Mouse (Mus musculus): ENCODE measurements around the gene Bcl2l1. TPM values are rescaled to one million over a fixed set of nuclear protein-coding genes. Genes with fewer than 3 reads are reported as not detected.

Bcl2l1 gene
- polyA plus RNA-seq, 1 experiment: 142 TPM

GRCm38 (mm10) chr2:152799954-152800761, 31.4 kb downstream of the Bcl2l1 start:
- 30% methylated on average over 7 of the region's 7 CpGs for WGBS
- Histone ChIP-seq H3K27me3 (ENCODE audit: control insufficient read depth, insufficient read depth, low read length) (no peaks in the 10 kb centered on the region), H3K4me1 (ENCODE audit: control insufficient read depth, insufficient read depth, low read length) (peaks cover 46% of the 10 kb centered on the region), H3K4me3 (replicated peaks; ENCODE audit: insufficient read depth, low read depth, low read length) (no peak overlapping the region), H3K27ac (ENCODE audit: insufficient read depth, low read length) (peak overlapping the region; percentile 84)
- DNase-seq: peak in 1 of 2 experiments; percentile 84
- no peak for TF ChIP-seq CTCF (IDR thresholded peaks at IDR 0.05; ENCODE audit: borderline replicate concordance, insufficient read depth, low read depth, low read length)
- TF ChIP-seq POLR2A (IDR thresholded peaks at IDR 0.05; ENCODE audit: borderline replicate concordance, insufficient read depth, low read length): no peak

DNA sequence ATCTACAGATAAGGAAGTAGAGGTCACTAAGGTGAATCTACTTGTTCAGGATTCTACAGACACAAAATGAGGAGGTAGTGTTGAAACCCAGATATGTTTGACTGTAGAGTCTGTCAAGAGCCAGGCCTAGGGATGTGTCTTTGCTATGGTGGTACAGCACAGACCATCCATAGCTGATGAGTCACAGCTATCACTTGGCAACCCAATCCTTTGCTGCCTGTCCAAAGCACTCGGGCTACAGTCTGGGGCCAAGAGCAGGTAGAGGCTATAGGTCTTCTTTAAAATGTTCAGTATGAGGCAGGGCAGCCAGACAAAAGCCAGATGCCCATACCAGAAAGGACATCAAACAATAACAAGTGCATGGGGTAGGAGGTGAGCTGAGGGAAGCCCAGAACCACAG, 33.9 kb downstream of the Bcl2l1 start:
- WGBS: 15% methylated on average over 1 of the region's 1 CpGs
- Histone ChIP-seq H3K27ac (ENCODE audit: insufficient read depth, low read length) (peak overlapping the region; percentile 55), H3K4me3 (replicated peaks; ENCODE audit: insufficient read depth, low read depth, low read length) (no peak overlapping the region), H3K4me1 (ENCODE audit: control insufficient read depth, insufficient read depth, low read length) (peaks cover 44% of the 10 kb centered on the region), H3K27me3 (ENCODE audit: control insufficient read depth, insufficient read depth, low read length) (no peaks in the 10 kb centered on the region)
- TF ChIP-seq POLR2A (IDR thresholded peaks at IDR 0.05; ENCODE audit: borderline replicate concordance, insufficient read depth, low read length) (no peak), CTCF (IDR thresholded peaks at IDR 0.05; ENCODE audit: borderline replicate concordance, insufficient read depth, low read depth, low read length) (no peak)
- DNase-seq: peak in 1 of 2 experiments; percentile 68

DNA sequence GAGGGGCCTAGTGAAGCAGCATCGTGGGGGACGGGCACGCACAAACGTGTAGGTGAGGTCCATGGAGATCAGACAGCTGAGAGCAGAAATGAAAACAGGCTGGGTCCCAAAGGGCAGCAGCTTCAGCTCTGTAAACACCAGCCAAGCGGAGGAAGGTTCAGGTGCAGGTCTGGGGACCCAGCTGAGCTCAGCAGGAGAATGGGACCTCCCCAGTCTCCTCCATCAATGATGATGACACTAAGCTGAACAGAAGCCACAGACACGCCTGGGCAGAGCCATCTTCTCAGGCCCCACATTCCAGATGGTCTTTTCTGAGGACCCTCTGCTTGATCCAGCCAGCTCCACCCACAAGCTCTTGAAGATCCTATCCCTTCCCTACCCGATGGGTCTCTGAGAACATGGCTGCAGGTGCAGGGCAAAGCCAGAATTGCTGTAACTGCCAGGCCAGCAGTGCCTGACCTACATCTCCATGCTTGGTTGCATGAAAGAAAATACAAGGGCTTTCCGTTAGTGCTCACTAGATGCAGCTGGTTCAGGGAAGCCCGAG, 37.2 kb downstream of the Bcl2l1 start:
- Histone ChIP-seq H3K27ac (ENCODE audit: insufficient read depth, low read length) (peak overlapping the region; percentile 80), H3K27me3 (ENCODE audit: control insufficient read depth, insufficient read depth, low read length) (no peaks in the 10 kb centered on the region), H3K4me1 (ENCODE audit: control insufficient read depth, insufficient read depth, low read length) (peaks cover 55% of the 10 kb centered on the region), H3K4me3 (replicated peaks; ENCODE audit: insufficient read depth, low read depth, low read length) (no peak overlapping the region)
- 21% methylated on average over 9 of the region's 9 CpGs for WGBS
- DNase-seq: no peak
- no peak for TF ChIP-seq POLR2A (IDR thresholded peaks at IDR 0.05; ENCODE audit: borderline replicate concordance, insufficient read depth, low read length)
- TF ChIP-seq CTCF (IDR thresholded peaks at IDR 0.05; ENCODE audit: borderline replicate concordance, insufficient read depth, low read depth, low read length): no peak

DNA sequence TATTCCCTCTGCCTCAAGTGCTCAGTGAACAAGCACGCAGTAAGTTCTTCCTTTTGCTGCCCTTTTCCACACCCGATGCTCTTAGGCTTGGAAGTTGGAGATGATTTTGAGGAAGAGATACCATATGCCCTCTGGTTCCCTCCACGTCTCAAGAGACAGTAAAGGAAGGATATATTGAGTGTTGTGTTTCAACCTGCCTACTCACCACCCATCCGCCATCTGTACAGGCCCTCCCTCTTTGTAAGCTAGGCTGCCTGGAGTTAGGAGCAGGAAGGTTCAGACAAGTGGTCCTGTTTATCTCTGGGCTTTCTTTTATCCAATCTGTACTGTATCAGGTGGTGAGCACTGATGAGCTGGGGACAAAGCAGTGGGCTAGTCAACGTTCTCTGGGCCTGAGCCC, 38.1 kb downstream of the Bcl2l1 start:
- 47% methylated on average over 5 of the region's 5 CpGs for WGBS
- peaks cover 62% of the 10 kb centered on the region for H3K4me1 ChIP-seq (ENCODE audit: control insufficient read depth, insufficient read depth, low read length)
- peak overlapping the region; percentile 59 for H3K27ac ChIP-seq (ENCODE audit: insufficient read depth, low read length)
- no peak overlapping the region for H3K4me3 ChIP-seq (replicated peaks; ENCODE audit: insufficient read depth, low read depth, low read length)
- TF ChIP-seq CTCF (IDR thresholded peaks at IDR 0.05; ENCODE audit: borderline replicate concordance, insufficient read depth, low read depth, low read length) (no peak), POLR2A (IDR thresholded peaks at IDR 0.05; ENCODE audit: borderline replicate concordance, insufficient read depth, low read length) (no peak)
- H3K27me3 ChIP-seq (ENCODE audit: control insufficient read depth, insufficient read depth, low read length): no peaks in the 10 kb centered on the region
- no peak for DNase-seq

GRCm38 (mm10) chr2:152792461-152792860, 39.1 kb downstream of the Bcl2l1 start:
- TF ChIP-seq CTCF (IDR thresholded peaks at IDR 0.05; ENCODE audit: borderline replicate concordance, insufficient read depth, low read depth, low read length) (no peak), POLR2A (IDR thresholded peaks at IDR 0.05; ENCODE audit: borderline replicate concordance, insufficient read depth, low read length) (no peak)
- WGBS: 51% methylated on average over 2 of the region's 2 CpGs
- DNase-seq: no peak

GRCm38 (mm10) chr2:152789591-152789999, 41.9 kb downstream of the Bcl2l1 start:
- TF ChIP-seq POLR2A (IDR thresholded peaks at IDR 0.05; ENCODE audit: borderline replicate concordance, insufficient read depth, low read length) (no peak), CTCF (IDR thresholded peaks at IDR 0.05; ENCODE audit: borderline replicate concordance, insufficient read depth, low read depth, low read length) (no peak)
- no peak for DNase-seq
- no peaks in the 10 kb centered on the region for H3K27me3 ChIP-seq (ENCODE audit: control insufficient read depth, insufficient read depth, low read length)
- H3K4me1 ChIP-seq (ENCODE audit: control insufficient read depth, insufficient read depth, low read length): peaks cover 60% of the 10 kb centered on the region
- peak overlapping the region; percentile 82; the same call in 1 of the 2 replicates for H3K27ac ChIP-seq (ENCODE audit: insufficient read depth, low read length)
- WGBS: 28% methylated on average over 4 of the region's 4 CpGs
- no peak overlapping the region for H3K4me3 ChIP-seq (replicated peaks; ENCODE audit: insufficient read depth, low read depth, low read length)

More at GRCm38 (mm10) chr2:152792461-152792860, 39.1 kb downstream of the Bcl2l1 start:
- H3K27ac ChIP-seq (ENCODE audit: insufficient read depth, low read length): peak overlapping the region; percentile 57; the same call in 1 of the 2 replicates
- H3K4me1 ChIP-seq (ENCODE audit: control insufficient read depth, insufficient read depth, low read length): peaks cover 60% of the 10 kb centered on the region
- H3K4me3 ChIP-seq (replicated peaks; ENCODE audit: insufficient read depth, low read depth, low read length): no peak overlapping the region
- H3K27me3 ChIP-seq (ENCODE audit: control insufficient read depth, insufficient read depth, low read length): no peaks in the 10 kb centered on the region

GRCm38 (mm10) chr2:152788892-152789421, 42.6 kb downstream of the Bcl2l1 start:
- H3K27ac ChIP-seq (ENCODE audit: insufficient read depth, low read length): peak overlapping the region; percentile 82
- DNase-seq: peak; percentile 58 to 64
- H3K27me3 ChIP-seq (ENCODE audit: control insufficient read depth, insufficient read depth, low read length): no peaks in the 10 kb centered on the region
- TF ChIP-seq POLR2A (IDR thresholded peaks at IDR 0.05; ENCODE audit: borderline replicate concordance, insufficient read depth, low read length): no peak
- peaks cover 60% of the 10 kb centered on the region for H3K4me1 ChIP-seq (ENCODE audit: control insufficient read depth, insufficient read depth, low read length)
- H3K4me3 ChIP-seq (replicated peaks; ENCODE audit: insufficient read depth, low read depth, low read length): no peak overlapping the region
- WGBS: 12% methylated on average over 6 of the region's 6 CpGs
